Mouse (Mus musculus) liver, embryonic 12.5 days (tissue): ENCODE results near the gene Ifi206. TPM values are rescaled to one million over a fixed set of nuclear protein-coding genes. Genes with fewer than 3 reads are reported as not detected.
A peak's percentile ranks its signal among the peaks of the same experiment; 100 is the strongest.

Experiments used
- ATAC-seq: fragments of 200-750 bp; cut with Nextera tagmentation; 2 replicates; pipeline ENCODE4 v1.8.0; 2017; ENCODE audit warnings: moderate number of reproducible peaks, mild to moderate bottlenecking, moderate library complexity
- H3K27ac ChIP-seq: fragments of 300-500 bp; sonication (generic); 2 replicates; pipeline ENCODE4 v1.5.1; 2016; ENCODE audit warnings: mild to moderate bottlenecking
- H3K27me3 ChIP-seq: fragments of 300-500 bp; sonication (generic); replicated peaks from 2 replicates; pipeline ENCODE4 v1.6.1; 2016; ENCODE audit warnings: mild to moderate bottlenecking, moderate library complexity
- H3K36me3 ChIP-seq: fragments of 300-500 bp; sonication (generic); 2 replicates; pipeline ENCODE4 v1.6.1; 2016; ENCODE audit warnings: mild to moderate bottlenecking, moderate library complexity
- H3K4me1 ChIP-seq: fragments of 300-500 bp; sonication (generic); 2 replicates; pipeline ENCODE4 v1.6.1; 2016
- H3K4me2 ChIP-seq: fragments of 300-500 bp; sonication (generic); 2 replicates; pipeline ENCODE4 v1.6.1; 2016; ENCODE audit warnings: mild to moderate bottlenecking, moderate library complexity
- H3K4me3 ChIP-seq: fragments of 300-500 bp; sonication (generic); 2 replicates; pipeline ENCODE4 v1.5.1; 2016; ENCODE audit warnings: mild to moderate bottlenecking, moderate library complexity
- H3K9ac ChIP-seq: fragments of 300-500 bp; sonication (generic); 2 replicates; pipeline ENCODE4 v1.6.1; 2016; ENCODE audit warnings: mild to moderate bottlenecking, moderate library complexity
- H3K9me3 ChIP-seq: fragments of 300-500 bp; sonication (generic); replicated peaks from 2 replicates; pipeline ENCODE4 v1.6.1; 2016; ENCODE audit warnings: mild to moderate bottlenecking, moderate library complexity
- WGBS: fragments of 180-500 bp; shearing (Covaris S2); methylation state at CpG from one replicate; pipeline ENCODE4 v1.1.7; 2016; ENCODE audit not compliant: insufficient replicate concordance; 5-methylcytosine and 5-hydroxymethylcytosine counted together
- polyA plus RNA-seq: library from polyadenylated mRNA; unstranded; fragments of >200 nt; fragmentation: Nextera tagmentation; extraction: Ambion mirVana; gene quantifications from 2 replicates; pipeline ENCODE4 v1.2.1, GENCODE M21; 2016

Gene Ifi206
- polyA plus RNA-seq, 1 experiment from 2014 or later, result 0.35 TPM

GRCm38 (mm10) chr1:173443061-173443460 lies 47.8 kb downstream of the Ifi206 start:
- no peak overlapping the region for H3K4me3 ChIP-seq
- no peak overlapping the region for H3K9ac ChIP-seq
- no peaks in the 10 kb centered on the region for H3K9me3 ChIP-seq
- no peak overlapping the region for H3K27ac ChIP-seq
- H3K4me2 ChIP-seq, result no peak overlapping the region
- no peak for ATAC-seq
- H3K27me3 ChIP-seq, result no peaks in the 10 kb centered on the region
- 79% methylated on average over 1 of the region's 1 CpGs for whole genome bisulfite sequencing
- no peaks in the 10 kb centered on the region for H3K36me3 ChIP-seq
- H3K4me1 ChIP-seq, result peaks cover 8% of the 10 kb centered on the region; the same call in 1 of the 2 replicates

- H3K9me3 ChIP-seq, result no peaks in the 10 kb centered on the region
- ATAC-seq, result no peak
- no peak overlapping the region for H3K9ac ChIP-seq
- WGBS, result 19% methylated on average over 4 of the region's 4 CpGs
- H3K4me1 ChIP-seq, result peaks cover 8% of the 10 kb centered on the region; the same call in 1 of the 2 replicates
- 0 out of 2 replicates have a peak overlapping the region, but pooled peaks have one; percentile 12 for H3K4me2 ChIP-seq
- H3K27ac ChIP-seq, result no peak overlapping the region
- no peaks in the 10 kb centered on the region for H3K36me3 ChIP-seq
- H3K4me3 ChIP-seq, result no peak overlapping the region
- no peaks in the 10 kb centered on the region for H3K27me3 ChIP-seq
Observed at GRCm38 (mm10) chr1:173441210-173441609, 49.6 kb downstream of the Ifi206 start.

GRCm38 (mm10) chr1:173440681-173441080 lies 50.2 kb downstream of the Ifi206 start:
- Histone ChIP-seq H3K4me3 (no peak overlapping the region), H3K27ac (no peak overlapping the region), H3K9me3 (no peaks in the 10 kb centered on the region), H3K4me2 (no peak overlapping the region), H3K9ac (no peak overlapping the region), H3K4me1 (peaks cover 8% of the 10 kb centered on the region; the same call in 1 of the 2 replicates), H3K27me3 (no peaks in the 10 kb centered on the region), H3K36me3 (no peaks in the 10 kb centered on the region)
- 21% methylated on average over 1 of the region's 1 CpGs for WGBS
- no peak for ATAC-seq

- 42% methylated on average over 6 of the region's 6 CpGs for WGBS
- no peak for ATAC-seq
- Histone ChIP-seq H3K36me3 (no peaks in the 10 kb centered on the region), H3K27me3 (no peaks in the 10 kb centered on the region), H3K9me3 (no peaks in the 10 kb centered on the region), H3K27ac (no peak overlapping the region), H3K4me1 (peaks cover 8% of the 10 kb centered on the region; the same call in 1 of the 2 replicates), H3K4me3 (no peak overlapping the region), H3K4me2 (no peak overlapping the region), H3K9ac (no peak overlapping the region)
Observed at GRCm38 (mm10) chr1:173437161-173437953, 53.5 kb downstream of the Ifi206 start.

- ATAC-seq, result no peak
- no peak overlapping the region for H3K4me3 ChIP-seq
- H3K27ac ChIP-seq, result no peak overlapping the region
- H3K36me3 ChIP-seq, result no peaks in the 10 kb centered on the region
- no peaks in the 10 kb centered on the region for H3K4me1 ChIP-seq
- H3K9ac ChIP-seq, result no peak overlapping the region
- WGBS, result 78% methylated on average over 2 of the region's 2 CpGs
- no peaks in the 10 kb centered on the region for H3K9me3 ChIP-seq
- no peaks in the 10 kb centered on the region for H3K27me3 ChIP-seq
- no peak overlapping the region for H3K4me2 ChIP-seq
Observed at GRCm38 (mm10) chr1:173432411-173432810, 58.4 kb downstream of the Ifi206 start.

GRCm38 (mm10) chr1:173429995-173430699 lies 60.7 kb downstream of the Ifi206 start:
- no peak overlapping the region for H3K9ac ChIP-seq
- H3K9me3 ChIP-seq, result no peaks in the 10 kb centered on the region
- no peak overlapping the region for H3K27ac ChIP-seq
- no peaks in the 10 kb centered on the region for H3K27me3 ChIP-seq
- H3K4me1 ChIP-seq, result no peaks in the 10 kb centered on the region
- ATAC-seq, result no peak
- H3K4me2 ChIP-seq, result no peak overlapping the region
- no peaks in the 10 kb centered on the region for H3K36me3 ChIP-seq
- no peak overlapping the region for H3K4me3 ChIP-seq
- 64% methylated on average over 5 of the region's 5 CpGs for WGBS

- no peak for ATAC-seq
- 67% methylated on average over 8 of the region's 8 CpGs for WGBS
- no peak overlapping the region for H3K27ac ChIP-seq
Observed at GRCm38 (mm10) chr1:173427385-173427784, 63.5 kb downstream of the Ifi206 start.

GRCm38 (mm10) chr1:173426345-173426744 lies 64.5 kb downstream of the Ifi206 start:
- Histone ChIP-seq H3K27me3 (no peaks in the 10 kb centered on the region), H3K4me3 (no peak overlapping the region), H3K27ac (no peak overlapping the region), H3K9ac (no peak overlapping the region), H3K4me1 (no peaks in the 10 kb centered on the region), H3K9me3 (no peaks in the 10 kb centered on the region), H3K4me2 (no peak overlapping the region), H3K36me3 (no peaks in the 10 kb centered on the region)
- ATAC-seq, result no peak
- WGBS, result 56% methylated on average over 2 of the region's 2 CpGs

More at GRCm38 (mm10) chr1:173427385-173427784, 63.5 kb downstream of the Ifi206 start:
- no peaks in the 10 kb centered on the region for H3K27me3 ChIP-seq
- no peaks in the 10 kb centered on the region for H3K4me1 ChIP-seq
- H3K9me3 ChIP-seq, result no peaks in the 10 kb centered on the region
- H3K4me2 ChIP-seq, result no peak overlapping the region
- no peaks in the 10 kb centered on the region for H3K36me3 ChIP-seq
- no peak overlapping the region for H3K9ac ChIP-seq
- no peak overlapping the region for H3K4me3 ChIP-seq

GRCm38 (mm10) chr1:173420374-173420773 lies 70.5 kb downstream of the Ifi206 start:
- Histone ChIP-seq H3K27me3 (no peaks in the 10 kb centered on the region), H3K9ac (no peak overlapping the region), H3K4me2 (no peak overlapping the region), H3K36me3 (no peaks in the 10 kb centered on the region), H3K4me3 (no peak overlapping the region), H3K9me3 (no peaks in the 10 kb centered on the region), H3K4me1 (no peaks in the 10 kb centered on the region), H3K27ac (no peak overlapping the region)
- peak; percentile 42; the same call in 1 of the 2 replicates for ATAC-seq
- 26% methylated on average over 6 of the region's 6 CpGs for WGBS

- 53% methylated on average over 1 of the region's 1 CpGs for WGBS
- no peaks in the 10 kb centered on the region for H3K4me1 ChIP-seq
- no peak overlapping the region for H3K4me3 ChIP-seq
- H3K27me3 ChIP-seq, result no peaks in the 10 kb centered on the region
- H3K4me2 ChIP-seq, result no peak overlapping the region
- no peak overlapping the region for H3K9ac ChIP-seq
- H3K9me3 ChIP-seq, result no peaks in the 10 kb centered on the region
- ATAC-seq, result peak; percentile 77
- H3K27ac ChIP-seq, result no peak overlapping the region
- no peaks in the 10 kb centered on the region for H3K36me3 ChIP-seq
Observed at GRCm38 (mm10) chr1:173418936-173419621, 71.8 kb downstream of the Ifi206 start.

GRCm38 (mm10) chr1:173418516-173418915 lies 72.3 kb downstream of the Ifi206 start:
- H3K9ac ChIP-seq, result no peak overlapping the region
- no peak overlapping the region for H3K4me3 ChIP-seq
- no peaks in the 10 kb centered on the region for H3K36me3 ChIP-seq
- WGBS, result 75% methylated on average over 3 of the region's 3 CpGs
- H3K9me3 ChIP-seq, result no peaks in the 10 kb centered on the region
- no peaks in the 10 kb centered on the region for H3K4me1 ChIP-seq
- H3K4me2 ChIP-seq, result no peak overlapping the region
- no peaks in the 10 kb centered on the region for H3K27me3 ChIP-seq
- H3K27ac ChIP-seq, result no peak overlapping the region
- no peak for ATAC-seq
